Mouse (Mus musculus): Measurements from ENCODE around the gene Hist1h4h. TPM values are rescaled to one million over a fixed set of nuclear protein-coding genes. Genes with fewer than 3 reads are reported as not detected.

Gene Hist1h4h
- polyA plus RNA-seq (2012; ENCODE audit: low replicate concordance) = 22.4 and 24.1 TPM in 2 replicates

GRCm38 (mm10) chr13:23530901-23531875 is at the start of gene Hist1h4h:
Hist1h4h (plus strand) TSS chr13:23531050.

GRCm38 (mm10) chr13:23488400-23489322 is 42.2 kb upstream of the Hist1h4h start, which contains the start of gene Btn2a2:
Btn2a2 (minus strand) TSS chr13:23488857.

GRCm38 (mm10) chr13:23533560-23534367 is 2.9 kb downstream of the Hist1h4h start, which contains the start of gene Hist1h2af:
Hist1h2af (plus strand) TSS chr13:23533906.

GRCm38 (mm10) chr13:23535137-23536075 is 4.6 kb downstream of the Hist1h4h start, which contains the start of gene Hist1h3g:
Hist1h3g (plus strand) TSS chr13:23535422.

GRCm38 (mm10) chr13:23542999-23543607 is 12.3 kb downstream of the Hist1h4h start, which contains the start of gene Hist1h2bh:
Hist1h2bh (minus strand) TSS chr13:23543392.

GRCm38 (mm10) chr13:23543965-23544786 is 13.3 kb downstream of the Hist1h4h start, which contains the start of gene Hist1h3f:
Hist1h3f (plus strand) TSS chr13:23544052.

GRCm38 (mm10) chr13:23551146-23551834 is 20.4 kb downstream of the Hist1h4h start, which contains the start of gene Hist1h4f:
Hist1h4f (minus strand) TSS chr13:23551648.

GRCm38 (mm10) chr13:23552962-23553361 is 22.1 kb downstream of the Hist1h4h start, which contains the start of gene Hist1h1d:
Hist1h1d (plus strand) TSS chr13:23553262.

GRCm38 (mm10) chr13:23561883-23562659 is 31.2 kb downstream of the Hist1h4h start, which contains the start of gene Hist1h3e:
Hist1h3e (minus strand) TSS chr13:23562369.

GRCm38 (mm10) chr13:23571022-23571503 is 40.2 kb downstream of the Hist1h4h start, which contains the start of the genes Hist1h2ae and Hist1h2bg:
Hist1h2ae (minus strand) TSS chr13:23571220.
Hist1h2bg (plus strand) TSS chr13:23571396.

GRCm38 (mm10) chr13:23573898-23574524 is 43.2 kb downstream of the Hist1h4h start, which contains the start of the genes Hist1h2bf and Hist1h2ad:
Hist1h2bf (minus strand) TSS chr13:23574196.
Hist1h2ad (plus strand) TSS chr13:23574381.

GRCm38 (mm10) chr13:23575271-23575851 is 44.5 kb downstream of the Hist1h4h start, which contains the start of gene Hist1h3d:
Hist1h3d (plus strand) TSS chr13:23575763.

Measured in leukemia stem cell, adult 10-12 weeks (primary cell).